Mouse (Mus musculus) spleen, adult 2 months (tissue): ENCODE measurements around the gene Col4a6. TPM values are rescaled to one million over a fixed set of nuclear protein-coding genes. Genes with fewer than 3 reads are reported as not detected.
A peak's percentile ranks its signal among the peaks of the same experiment; 100 is the strongest.

Experiments
- DNase-seq, 2 experiments: peaks; one replicate each; pipeline versions ENCODE4 v3.0.0 to v3.0.0-alpha.2; 2012 to 2021; ENCODE audit warnings: low spot score in 2 of 2, low read depth in 1 of 2
- H3K27ac ChIP-seq: fragments of 200-500 bp; 2 replicates; pipeline ENCODE4 v1.5.1; 2012; ENCODE audit warnings: low read length, inconsistent platforms; ENCODE audit not compliant: insufficient read depth
- H3K27me3 ChIP-seq: fragments of 200-500 bp; 2 replicates; pipeline ENCODE4 v1.6.1; 2012; ENCODE audit warnings: mild to moderate bottlenecking, moderate library complexity, low read length, inconsistent platforms; ENCODE audit not compliant: control insufficient read depth, insufficient read depth
- H3K36me3 ChIP-seq: fragments of 200-500 bp; 2 replicates; pipeline ENCODE4 v1.6.1; 2012; ENCODE audit warnings: mild to moderate bottlenecking, low read length, inconsistent platforms; ENCODE audit not compliant: control insufficient read depth, insufficient read depth
- H3K4me1 ChIP-seq: fragments of 200-500 bp; 2 replicates; pipeline ENCODE4 v1.6.1; 2011; ENCODE audit warnings: inconsistent platforms; ENCODE audit not compliant: control insufficient read depth, insufficient read depth, insufficient read length
- H3K4me3 ChIP-seq: fragments of 200-500 bp; 2 replicates; pipeline ENCODE4 v1.5.1; 2011; ENCODE audit warnings: mild to moderate bottlenecking, inconsistent platforms; ENCODE audit not compliant: insufficient read depth, insufficient read length; ENCODE audit errors: extremely low read depth
- CTCF ChIP-seq: fragments of 200-500 bp; IDR thresholded peaks from 2 replicates; pipeline ENCODE4 v1.5.1; 2011; ENCODE audit warnings: mild to moderate bottlenecking, inconsistent platforms; ENCODE audit not compliant: insufficient read depth, insufficient read length, insufficient replicate concordance; ENCODE audit errors: extremely low read depth
- POLR2A ChIP-seq: fragments of 200-500 bp; IDR thresholded peaks from 2 replicates; pipeline ENCODE4 v1.6.1; 2011; ENCODE audit warnings: low read depth, low read length, inconsistent platforms
- WGBS: fragments of 180-500 bp; shearing (Covaris S2); methylation state at CpG from one replicate; pipeline ENCODE4 v1.1.7; 2018; 5-methylcytosine and 5-hydroxymethylcytosine counted together
- polyA plus RNA-seq: library from polyadenylated mRNA; depleted of rRNA; stranded (reverse); fragments of >200 nt; gene quantifications from 2 replicates; pipeline ENCODE4 v1.2.3, GENCODE M21; 2012; rRNA removed

Gene Col4a6
- 0.09 and 0.20 TPM in 2 replicates for polyA plus RNA-seq

GRCm38 (mm10) chrX:141473470-141474302 lies at the start of gene Col4a6:
Gene Col4a6 (minus strand): TSS chrX:141474076.
- no peak within 1 kb of the TSS for H3K27ac ChIP-seq
- no peak for DNase-seq
- no peak for TF ChIP-seq CTCF
- TF ChIP-seq POLR2A: no peak
- no peaks in the 10 kb centered on the region for H3K4me1 ChIP-seq
- 25% methylated on average over 16 of the region's 16 CpGs for WGBS
- H3K4me3 ChIP-seq: no peak within 1 kb of the TSS
- H3K36me3 ChIP-seq: no peaks in the 10 kb centered on the region
- H3K27me3 ChIP-seq: no peaks in the 10 kb centered on the region

GRCm38 (mm10) chrX:141503125-141503524 lies 29.2 kb upstream of the Col4a6 start:
- TF ChIP-seq CTCF: no peak
- no peak for TF ChIP-seq POLR2A

GRCm38 (mm10) chrX:141494545-141494944 lies 20.7 kb upstream of the Col4a6 start:
- Histone ChIP-seq H3K4me1 (no peaks in the 10 kb centered on the region), H3K27ac (no peak overlapping the region), H3K27me3 (no peaks in the 10 kb centered on the region), H3K4me3 (no peak overlapping the region), H3K36me3 (no peaks in the 10 kb centered on the region)
- TF ChIP-seq CTCF (no peak), POLR2A (no peak)
- WGBS: 81% methylated on average over 4 of the region's 4 CpGs
- no peak for DNase-seq

More at GRCm38 (mm10) chrX:141503125-141503524, 29.2 kb upstream of the Col4a6 start:
- Histone ChIP-seq H3K4me3 (no peak overlapping the region), H3K36me3 (no peaks in the 10 kb centered on the region), H3K27ac (no peak overlapping the region), H3K27me3 (no peaks in the 10 kb centered on the region), H3K4me1 (no peaks in the 10 kb centered on the region)
- no peak for DNase-seq
- 82% methylated on average over 1 of the region's 1 CpGs for WGBS

GRCm38 (mm10) chrX:141475566-141476327 lies 1.9 kb upstream of the Col4a6 start:
- H3K4me3 ChIP-seq: peak overlapping the region; percentile 8; the same call in 1 of the 2 replicates

GRCm38 (mm10) chrX:141475110-141475509 lies 1.2 kb upstream of the Col4a6 start, which contains the start of gene Col4a5:
Gene Col4a5 (plus strand): TSS chrX:141475385.
- TF ChIP-seq CTCF: no peak
- TF ChIP-seq POLR2A: no peak
- peak in 1 of 2 experiments; percentile 2 for DNase-seq
- Histone ChIP-seq H3K4me3 (peak within 1 kb of the TSS; percentile 23; the same call in 1 of the 2 replicates), H3K27me3 (no peaks in the 10 kb centered on the region), H3K4me1 (no peaks in the 10 kb centered on the region), H3K36me3 (no peaks in the 10 kb centered on the region), H3K27ac (no peak within 1 kb of the TSS; the same call in 1 of the 2 replicates)
- WGBS: 19% methylated on average over 13 of the region's 13 CpGs

More at GRCm38 (mm10) chrX:141475566-141476327, 1.9 kb upstream of the Col4a6 start:
- Histone ChIP-seq H3K27me3 (no peaks in the 10 kb centered on the region), H3K27ac (no peak overlapping the region; the same call in 1 of the 2 replicates), H3K4me1 (no peaks in the 10 kb centered on the region), H3K36me3 (no peaks in the 10 kb centered on the region)
- TF ChIP-seq POLR2A (no peak), CTCF (no peak)
- no peak for DNase-seq
- WGBS: 30% methylated on average over 14 of the region's 14 CpGs

- WGBS: 80% methylated on average over 1 of the region's 1 CpGs
- no peaks in the 10 kb centered on the region for H3K36me3 ChIP-seq
- H3K4me1 ChIP-seq: no peaks in the 10 kb centered on the region
- H3K27me3 ChIP-seq: no peaks in the 10 kb centered on the region
- H3K4me3 ChIP-seq: no peak overlapping the region
- TF ChIP-seq CTCF (no peak), POLR2A (no peak)
- no peak for DNase-seq
- H3K27ac ChIP-seq: no peak overlapping the region
Observed at GRCm38 (mm10) chrX:141447936-141448335, 25.9 kb downstream of the Col4a6 start.
